Mouse (Mus musculus) liver, embryonic 11.5 days (tissue): ENCODE measurements around the gene Dynlt1b. TPM values are rescaled to one million over a fixed set of nuclear protein-coding genes. Genes with fewer than 3 reads are reported as not detected.
"Not testable (repeated sequence)": the region's sequence is repeated elsewhere in the genome, so short reads cannot be mapped to it uniquely, and the experiment has no call there.

Experiments used
- ATAC-seq: fragments of 200-750 bp; cut with Nextera tagmentation; replicated peaks from 2 replicates; pipeline ENCODE4 v1.8.0; 2017; ENCODE audit warnings: moderate number of reproducible peaks, mild to moderate bottlenecking, moderate TSS enrichment, moderate library complexity; ENCODE audit not compliant: low FRiP score
- DNase-seq: peaks from one replicate; pipeline ENCODE4 v3.0.0-alpha.2; 2017; ENCODE audit warnings: low spot score
- H3K27ac ChIP-seq: fragments of 300-500 bp; sonication (generic); 2 replicates; pipeline ENCODE4 v1.5.1; 2014; ENCODE audit warnings: mild to moderate bottlenecking, low read depth, low read length, control low read depth
- H3K27me3 ChIP-seq: fragments of 300-500 bp; sonication (generic); replicated peaks from 2 replicates; pipeline ENCODE4 v1.6.1; 2014; ENCODE audit warnings: low read length, mixed read lengths; ENCODE audit not compliant: control insufficient read depth, insufficient read depth
- H3K36me3 ChIP-seq: fragments of 300-500 bp; sonication (generic); 2 replicates; pipeline ENCODE4 v1.6.1; 2014; ENCODE audit warnings: mild to moderate bottlenecking, low read length, moderate library complexity, mixed read lengths; ENCODE audit not compliant: control insufficient read depth, insufficient read depth
- H3K4me1 ChIP-seq: fragments of 300-500 bp; sonication (generic); replicated peaks from 2 replicates; pipeline ENCODE4 v1.6.1; 2014; ENCODE audit warnings: low read length, mixed read lengths; ENCODE audit not compliant: control insufficient read depth, insufficient read depth
- H3K4me2 ChIP-seq: fragments of 300-500 bp; sonication (generic); 2 replicates; pipeline ENCODE4 v1.6.1; 2014; ENCODE audit warnings: mild to moderate bottlenecking, control low read depth, moderate library complexity
- H3K4me3 ChIP-seq: fragments of 300-500 bp; sonication (generic); 2 replicates; pipeline ENCODE4 v1.5.1; 2014; ENCODE audit warnings: low read depth, low read length, control low read depth
- H3K9ac ChIP-seq: fragments of 300-500 bp; sonication (generic); 2 replicates; pipeline ENCODE4 v1.6.1; 2014; ENCODE audit warnings: low read depth, low read length, control low read depth
- H3K9me3 ChIP-seq: fragments of 300-500 bp; sonication (generic); 2 replicates; pipeline ENCODE4 v1.6.1; 2016; ENCODE audit warnings: low read length, inconsistent platforms, mixed read lengths; ENCODE audit not compliant: control insufficient read depth
- WGBS: fragments of 180-500 bp; shearing (Covaris S2); extraction: QIAGEN DNeasy Blood & Tissue Kit; methylation state at CpG from one replicate; pipeline ENCODE4 v1.1.7; 2014; 5-methylcytosine and 5-hydroxymethylcytosine counted together
- polyA plus RNA-seq: library from polyadenylated mRNA; unstranded; fragments of >200 nt; fragmentation: Nextera tagmentation; extraction: Ambion mirVana; gene quantifications from 2 replicates; pipeline ENCODE4 v1.2.1, GENCODE M21; 2014

Dynlt1b gene
- polyA plus RNA-seq, 1 experiment from 2014 or later, result 369 TPM

- H3K9me3 ChIP-seq, H3K27me3 ChIP-seq, H3K4me2 ChIP-seq, ATAC-seq, H3K36me3 ChIP-seq, H3K4me3 ChIP-seq, H3K4me1 ChIP-seq, DNase-seq, H3K27ac ChIP-seq, H3K9ac ChIP-seq: not testable (repeated sequence)
- WGBS, result 65% methylated on average over 4 of the region's 7 CpGs
Observed at GRCm38 (mm10) chr17:6480855-6481589, 51.1 kb downstream of the Dynlt1b start.

GRCm38 (mm10) chr17:6481590-6481963 is 51.7 kb downstream of the Dynlt1b start:
- not testable (repeated sequence) for ATAC-seq, DNase-seq, H3K4me1 ChIP-seq, H3K4me2 ChIP-seq, H3K27ac ChIP-seq, H3K27me3 ChIP-seq, H3K4me3 ChIP-seq, H3K36me3 ChIP-seq, H3K9me3 ChIP-seq, H3K9ac ChIP-seq
- WGBS, result 86% methylated on average over 12 of the region's 12 CpGs

- DNase-seq, H3K4me3 ChIP-seq, H3K9me3 ChIP-seq, H3K4me1 ChIP-seq, H3K27me3 ChIP-seq, H3K9ac ChIP-seq, H3K36me3 ChIP-seq, H3K4me2 ChIP-seq, ATAC-seq, H3K27ac ChIP-seq: not testable (repeated sequence)
- WGBS, result 80% methylated on average over 6 of the region's 8 CpGs
Observed at GRCm38 (mm10) chr17:6482248-6482647, 52.3 kb downstream of the Dynlt1b start.

Other genes with a start within 250 kb of the Dynlt1b start
- gene Tmem181a, start 173.3 kb upstream of the Dynlt1b start, polyA plus RNA-seq, result 10.8 and 11.9 TPM in 2 replicates
- gene Dynlt1a, start 112.6 kb upstream of the Dynlt1b start, polyA plus RNA-seq, result 10.3 and 13.3 TPM in 2 replicates
- 16.7 and 20.2 TPM in 2 replicates for gene Dynlt1c, start 171.6 kb downstream of the Dynlt1b start, polyA plus RNA-seq
- 182 and 183 TPM in 2 replicates for gene Dynlt1f, start 225.8 kb downstream of the Dynlt1b start, polyA plus RNA-seq
- gene Sytl3, start 229.0 kb downstream of the Dynlt1b start, polyA plus RNA-seq, result not detected in 2 replicates